Mouse (Mus musculus): ENCODE results near the gene Gm49387. TPM values are rescaled to one million over a fixed set of nuclear protein-coding genes. Genes with fewer than 3 reads are reported as not detected.

Gene Gm49387
- polyA plus RNA-seq, 1 experiment: not detected

GRCm38 (mm10) chr14:31669642-31670490, 29.2 kb upstream of the Gm49387 start:
- Histone ChIP-seq H3K27ac (ENCODE audit: insufficient read depth, low read depth, low read length) (peak overlapping the region; percentile 84), H3K4me3 (ENCODE audit: insufficient read depth, low read length) (peak overlapping the region; percentile 39), H3K4me1 (ENCODE audit: control insufficient read depth, insufficient read depth, low read length) (peaks cover 52% of the 10 kb centered on the region)
- no peak for TF ChIP-seq CTCF (IDR thresholded peaks at IDR 0.05; ENCODE audit: low read depth, low read length)
- no peak for TF ChIP-seq POLR2A (IDR thresholded peaks at IDR 0.05; ENCODE audit: borderline replicate concordance, low read depth, low read length)

GRCm38 (mm10) chr14:31669161-31669611, 28.5 kb upstream of the Gm49387 start:
- peak overlapping the region; percentile 84 for H3K27ac ChIP-seq (ENCODE audit: insufficient read depth, low read depth, low read length)
- H3K4me1 ChIP-seq (ENCODE audit: control insufficient read depth, insufficient read depth, low read length): peaks cover 57% of the 10 kb centered on the region
- TF ChIP-seq CTCF (IDR thresholded peaks at IDR 0.05; ENCODE audit: low read depth, low read length) (no peak), POLR2A (IDR thresholded peaks at IDR 0.05; ENCODE audit: borderline replicate concordance, low read depth, low read length) (no peak)
- peak overlapping the region; percentile 39 for H3K4me3 ChIP-seq (ENCODE audit: insufficient read depth, low read length)

GRCm38 (mm10) chr14:31668326-31668725, 27.6 kb upstream of the Gm49387 start:
- H3K27ac ChIP-seq (ENCODE audit: insufficient read depth, low read depth, low read length): peak overlapping the region; percentile 84
- peaks cover 65% of the 10 kb centered on the region for H3K4me1 ChIP-seq (ENCODE audit: control insufficient read depth, insufficient read depth, low read length)
- H3K4me3 ChIP-seq (ENCODE audit: insufficient read depth, low read length): no peak overlapping the region
- TF ChIP-seq POLR2A (IDR thresholded peaks at IDR 0.05; ENCODE audit: borderline replicate concordance, low read depth, low read length): no peak
- TF ChIP-seq CTCF (IDR thresholded peaks at IDR 0.05; ENCODE audit: low read depth, low read length): no peak

GRCm38 (mm10) chr14:31667741-31668140, 27.1 kb upstream of the Gm49387 start:
- no peak for TF ChIP-seq POLR2A (IDR thresholded peaks at IDR 0.05; ENCODE audit: borderline replicate concordance, low read depth, low read length)
- no peak for TF ChIP-seq CTCF (IDR thresholded peaks at IDR 0.05; ENCODE audit: low read depth, low read length)
- Histone ChIP-seq H3K4me3 (ENCODE audit: insufficient read depth, low read length) (no peak overlapping the region), H3K27ac (ENCODE audit: insufficient read depth, low read depth, low read length) (peak overlapping the region; percentile 84), H3K4me1 (ENCODE audit: control insufficient read depth, insufficient read depth, low read length) (peaks cover 70% of the 10 kb centered on the region)

- Histone ChIP-seq H3K4me1 (ENCODE audit: control insufficient read depth, insufficient read depth, low read length) (peaks cover 77% of the 10 kb centered on the region), H3K27ac (ENCODE audit: insufficient read depth, low read depth, low read length) (no peak overlapping the region), H3K4me3 (ENCODE audit: insufficient read depth, low read length) (no peak overlapping the region)
- TF ChIP-seq POLR2A (IDR thresholded peaks at IDR 0.05; ENCODE audit: borderline replicate concordance, low read depth, low read length) (no peak), CTCF (IDR thresholded peaks at IDR 0.05; ENCODE audit: low read depth, low read length) (no peak)
Observed at GRCm38 (mm10) chr14:31666931-31667705, 26.4 kb upstream of the Gm49387 start.

- TF ChIP-seq POLR2A (IDR thresholded peaks at IDR 0.05; ENCODE audit: borderline replicate concordance, low read depth, low read length) (no peak), CTCF (IDR thresholded peaks at IDR 0.05; ENCODE audit: low read depth, low read length) (no peak)
- H3K27ac ChIP-seq (ENCODE audit: insufficient read depth, low read depth, low read length): no peak overlapping the region
- no peak overlapping the region for H3K4me3 ChIP-seq (ENCODE audit: insufficient read depth, low read length)
- H3K4me1 ChIP-seq (ENCODE audit: control insufficient read depth, insufficient read depth, low read length): peaks cover 67% of the 10 kb centered on the region
Observed at GRCm38 (mm10) chr14:31665566-31665940, 24.9 kb upstream of the Gm49387 start.

- Histone ChIP-seq H3K27ac (ENCODE audit: insufficient read depth, low read depth, low read length) (no peak overlapping the region), H3K4me3 (ENCODE audit: insufficient read depth, low read length) (peak overlapping the region; percentile 5; the same call in 1 of the 2 replicates), H3K4me1 (ENCODE audit: control insufficient read depth, insufficient read depth, low read length) (peaks cover 66% of the 10 kb centered on the region)
- TF ChIP-seq CTCF (IDR thresholded peaks at IDR 0.05; ENCODE audit: low read depth, low read length) (no peak), POLR2A (IDR thresholded peaks at IDR 0.05; ENCODE audit: borderline replicate concordance, low read depth, low read length) (no peak)
Observed at GRCm38 (mm10) chr14:31664903-31665565, 24.4 kb upstream of the Gm49387 start.

GRCm38 (mm10) chr14:31664100-31664902, 23.6 kb upstream of the Gm49387 start:
- Histone ChIP-seq H3K4me1 (ENCODE audit: control insufficient read depth, insufficient read depth, low read length) (peaks cover 70% of the 10 kb centered on the region), H3K4me3 (ENCODE audit: insufficient read depth, low read length) (peak overlapping the region; percentile 5; the same call in 1 of the 2 replicates), H3K27ac (ENCODE audit: insufficient read depth, low read depth, low read length) (no peak overlapping the region)
- no peak for TF ChIP-seq POLR2A (IDR thresholded peaks at IDR 0.05; ENCODE audit: borderline replicate concordance, low read depth, low read length)
- no peak for TF ChIP-seq CTCF (IDR thresholded peaks at IDR 0.05; ENCODE audit: low read depth, low read length)
